Comparison of ENCODE assay signal across 16 mouse cellular contexts in genomic region chr16:76774032-76774431, GRCm38 (mm10).
"Had no signal": no experiment of that assay in that cellular context is flagged by ENCODE, and none has a peak within 500 bp of the region (broad histone marks: within the 10 kb centered on the region; RNA-seq: fewer than 3 reads in every experiment).

No protein-coding gene starts in this region.

- H3K9ac ChIP-seq: neural tube, embryonic 12.5 days; neural tube, embryonic 13.5 days; neural tube, embryonic 15.5 days; stomach, embryonic 15.5 days had no signal

- H3K27me3 ChIP-seq: neural tube, embryonic 12.5 days; neural tube, embryonic 13.5 days; neural tube, embryonic 15.5 days; stomach, embryonic 15.5 days had no signal

- H3K4me2 ChIP-seq: neural tube, embryonic 12.5 days; neural tube, embryonic 13.5 days; neural tube, embryonic 15.5 days; stomach, embryonic 15.5 days had no signal

- H3K4me3 ChIP-seq: neural tube, embryonic 12.5 days; neural tube, embryonic 13.5 days; neural tube, embryonic 15.5 days; stomach, embryonic 15.5 days had no signal

- H3K9me3 ChIP-seq: neural tube, embryonic 12.5 days; neural tube, embryonic 13.5 days; neural tube, embryonic 15.5 days; stomach, embryonic 15.5 days had no signal

- H3K36me3 ChIP-seq: neural tube, embryonic 12.5 days; neural tube, embryonic 13.5 days; neural tube, embryonic 15.5 days; stomach, embryonic 15.5 days had no signal

- DNase-seq: right cerebral cortex, adult 18-20 months; right cerebral cortex, postnatal 14 days; right cerebral cortex, postnatal 25 days; right cerebral cortex, postnatal 4 days; spleen, adult 18-20 months; thymus, adult 18-20 months; thymus, adult 2 months; thymus, postnatal 14 days; thymus, postnatal 25 days; thymus, postnatal 36 days; thymus, postnatal 4 days had no signal

- H3K27ac ChIP-seq: neural tube, embryonic 12.5 days; neural tube, embryonic 13.5 days; neural tube, embryonic 15.5 days; stomach, embryonic 15.5 days; stomach, postnatal 0 days had no signal

- H3K4me1 ChIP-seq: neural tube, embryonic 12.5 days; neural tube, embryonic 13.5 days; neural tube, embryonic 15.5 days; stomach, embryonic 15.5 days had no signal
